Mouse (Mus musculus): ENCODE results near the gene Dlat.

The Dlat gene

DNA sequence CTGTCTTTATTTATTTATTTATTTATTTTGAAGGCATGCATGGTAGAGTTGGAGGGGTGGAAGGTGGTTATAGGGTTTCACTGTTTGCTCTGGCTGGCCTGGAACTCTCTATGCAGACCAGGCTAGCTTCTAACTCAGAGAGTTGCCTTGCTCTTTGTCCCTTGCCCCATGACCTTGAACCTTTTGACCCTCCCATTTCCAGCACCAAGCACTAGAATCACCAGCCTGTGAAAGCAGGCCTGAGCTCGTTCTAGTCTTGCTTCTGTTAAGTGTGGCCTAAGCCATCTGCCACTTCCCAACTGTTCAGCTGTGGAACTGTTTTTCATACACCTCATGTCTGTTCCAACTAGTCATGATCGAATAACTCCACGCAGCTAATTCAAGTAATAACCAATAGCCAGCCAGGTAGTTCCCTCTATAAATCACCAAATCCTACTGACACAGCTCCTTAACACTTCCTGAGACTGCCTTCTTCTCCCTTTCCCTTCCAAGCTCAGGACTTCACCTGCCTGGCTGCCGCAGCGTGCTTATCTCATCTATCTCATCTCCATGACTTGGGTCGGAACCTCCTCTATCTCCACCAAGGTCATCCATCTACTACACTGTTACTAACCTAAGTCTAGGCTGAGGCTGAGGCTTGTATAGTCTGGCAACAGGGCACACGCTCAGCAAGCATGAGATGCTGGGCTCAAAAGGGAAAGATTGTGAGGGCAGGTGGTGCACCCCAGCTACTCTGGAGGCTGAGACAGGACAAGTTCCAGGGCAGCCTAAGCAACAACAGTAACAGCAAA lies 57.3 kb downstream of the Dlat start:
- in situ Hi-C loops (cut with MboI; ENCODE audit: unreplicated experiment in 2 of 2) = loop anchor here (5.0 to 25.0 kb wide), 4 partner anchors 55 to 173 kb away; partner anchors contain the start of genes 1110032A03Rik (in 1 of the 2), Alg9 (in 1 of the 2), Cryab (in 1 of the 2) and Dlat (in 1 of the 2)

- in situ Hi-C loops (cut with MboI; ENCODE audit: unreplicated experiment in 2 of 2) = loop anchor here (5.0 to 25.0 kb wide), 4 partner anchors 56 to 173 kb away; partner anchors contain the start of genes 1110032A03Rik (in 1 of the 2), Alg9 (in 1 of the 2), Cryab (in 1 of the 2) and Dlat (in 1 of the 2)
Measured at GRCm38 (mm10) chr9:50601536-50601935, 58.0 kb downstream of the Dlat start.

- in situ Hi-C loops (cut with MboI; ENCODE audit: unreplicated experiment in 2 of 2) = loop anchor here in 1 of 2 experiments (5.0 to 10.0 kb wide), 4 partner anchors 35 to 1102 kb away; partner anchors contain the start of genes Pts and Tex12
Measured at GRCm38 (mm10) chr9:50596973-50597372, 62.6 kb downstream of the Dlat start.

GRCm38 (mm10) chr9:50594794-50595417 lies 64.7 kb downstream of the Dlat start:
- in situ Hi-C loops (cut with MboI; ENCODE audit: unreplicated experiment in 2 of 2) = loop anchor here (5.0 to 10.0 kb wide), 6 partner anchors 33 to 1100 kb away; partner anchors contain the start of genes Pts (in 1 of the 2) and Tex12 (in 1 of the 2)

GRCm38 (mm10) chr9:50593544-50593943 lies 66.0 kb downstream of the Dlat start:
- in situ Hi-C loops (cut with MboI; ENCODE audit: unreplicated experiment in 2 of 2) = loop anchor here (5.0 to 10.0 kb wide), 3 partner anchors 71 to 1099 kb away; no protein-coding TSS in a partner anchor

DNA sequence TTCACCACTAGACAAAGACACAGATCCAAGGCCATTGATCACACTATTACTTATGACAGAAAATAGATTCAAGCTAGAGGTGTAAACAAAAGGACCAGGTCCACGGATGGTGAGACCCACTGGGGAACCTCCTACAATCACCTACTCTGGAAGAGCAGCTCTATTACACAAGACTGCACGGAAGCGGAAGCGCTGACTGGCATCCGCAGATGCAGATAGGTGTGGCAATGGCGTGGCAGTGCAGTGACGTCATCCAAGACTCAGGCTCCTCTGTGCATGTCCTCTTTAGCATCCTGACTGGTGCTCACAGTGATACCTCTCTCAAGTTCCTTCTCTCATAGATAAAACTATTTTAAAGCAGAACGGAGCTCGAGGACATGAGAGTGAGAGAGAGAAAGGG lies 66.6 kb downstream of the Dlat start:
- in situ Hi-C loops (cut with MboI; ENCODE audit: unreplicated experiment in 2 of 2) = loop anchor here (5.0 to 10.0 kb wide), 3 partner anchors 71 to 1098 kb away; no protein-coding TSS in a partner anchor

DNA sequence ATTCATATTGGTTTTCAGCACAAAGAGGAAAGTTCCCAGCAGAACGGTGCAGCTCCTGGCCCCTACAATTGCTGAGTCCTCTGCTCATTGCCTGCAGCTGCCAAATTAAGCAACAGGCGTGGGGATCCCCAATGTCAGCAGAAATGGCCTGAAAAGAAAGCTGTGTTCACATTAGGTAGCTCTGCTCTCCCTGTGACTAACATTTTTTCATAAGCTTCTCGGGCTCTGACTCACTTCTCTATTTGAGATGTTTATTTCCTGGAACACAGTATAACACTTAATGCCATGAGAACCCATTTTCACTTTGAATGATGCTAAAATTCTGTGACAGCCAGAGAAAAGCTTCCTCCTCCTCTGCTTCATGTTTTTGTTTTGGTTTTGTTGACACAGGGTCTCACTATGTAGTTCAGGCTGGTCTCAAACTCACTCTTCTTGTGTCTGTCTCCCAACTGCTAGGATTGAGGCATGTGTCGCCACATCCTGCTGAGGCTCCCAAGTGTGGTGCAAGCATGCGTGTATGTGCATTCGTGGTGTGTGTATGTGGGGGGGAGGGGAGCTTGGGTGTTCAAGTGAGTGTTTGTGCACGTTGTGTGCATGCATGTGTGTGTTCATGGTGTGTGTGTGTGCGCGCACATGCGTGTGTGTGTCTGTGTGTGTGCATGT lies 68.6 kb downstream of the Dlat start:
- in situ Hi-C loops (cut with MboI; ENCODE audit: unreplicated experiment in 2 of 2) = loop anchor here (5.0 to 10.0 kb wide), 3 partner anchors 69 to 1096 kb away; no protein-coding TSS in a partner anchor

GRCm38 (mm10) chr9:50586955-50587354 lies 72.6 kb downstream of the Dlat start:
- in situ Hi-C loops (cut with MboI; ENCODE audit: unreplicated experiment in 2 of 2) = no loop called here

DNA sequence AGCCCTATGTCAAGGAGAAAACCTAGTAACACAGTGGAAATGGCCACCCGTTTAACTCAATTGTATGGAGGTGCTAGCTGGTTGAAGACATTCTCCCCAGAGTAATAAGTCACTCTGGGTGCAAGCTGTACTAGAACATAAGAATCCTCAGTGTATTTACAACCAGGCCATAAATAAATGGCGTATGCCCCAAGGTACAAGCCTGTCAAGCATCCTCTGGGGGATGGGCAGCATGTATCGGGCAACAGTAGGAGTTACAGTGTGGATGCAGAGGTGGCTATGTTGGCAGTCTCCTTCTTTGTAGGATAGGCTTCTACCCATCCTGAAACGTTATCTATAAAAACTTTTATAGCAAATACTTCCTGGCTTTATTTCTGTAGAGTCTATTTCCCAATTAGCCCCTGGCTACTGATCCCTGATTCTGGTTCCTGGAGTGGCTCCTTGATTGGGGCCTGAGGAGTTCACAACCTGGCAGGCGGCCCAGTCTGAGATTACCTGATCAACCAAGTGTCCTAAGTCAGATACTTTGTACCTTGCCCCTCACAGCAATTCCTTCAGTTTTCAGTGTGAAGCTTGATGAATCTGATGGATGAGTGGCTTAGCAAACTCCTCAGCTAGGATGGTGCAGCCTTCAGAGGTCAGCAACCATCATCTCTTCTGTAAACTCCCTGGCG lies 74.3 kb downstream of the Dlat start:
- in situ Hi-C loops (cut with MboI; ENCODE audit: unreplicated experiment in 2 of 2) = no loop called here
